Mouse (Mus musculus) cerebellum, postnatal 25 days (tissue): ENCODE measurements at regions not wholly inside any gene's neighbourhood (a gene's known extent, or its start where the extent isn't known, plus 50 kb on each side); places are given as distances from the start of the nearest gene placed in this dataset.
A peak's percentile ranks its signal among the peaks of the same experiment; 100 is the strongest.

Experiments
- DNase-seq, 2 experiments: peaks; one replicate each; pipeline ENCODE4 v3.0.0; 2021; ENCODE audit warnings: mixed read lengths in 2 of 2

GRCm38 (mm10) chr3:23127134-23127533, 1050.7 kb downstream of the Tbl1xr1 start:
- DNase-seq, result no peak

- no peak for DNase-seq
These were observed 1059.1 kb downstream of the Tbl1xr1 start for GRCm38 (mm10) chr3:23135551-23135950.

DNA sequence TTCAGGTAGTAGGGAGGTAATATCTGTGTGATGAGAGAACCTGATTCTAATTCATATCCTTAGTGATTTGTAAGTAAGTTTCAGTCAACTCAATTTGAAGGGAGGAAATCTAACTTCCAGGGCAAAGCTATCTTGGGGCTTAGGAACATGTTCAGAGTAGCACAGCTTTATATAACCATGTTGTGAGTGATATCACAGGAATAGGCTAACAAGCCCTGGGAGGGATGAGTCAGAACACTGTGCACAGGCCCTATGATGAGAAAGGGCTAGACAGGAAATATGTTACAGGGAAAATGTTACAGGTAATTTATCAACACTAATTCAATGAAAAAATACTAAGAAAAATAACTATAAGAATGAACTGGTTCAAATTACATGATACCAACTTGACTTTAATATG, 1062.5 kb downstream of the Tbl1xr1 start:
- DNase-seq, result no peak

DNA sequence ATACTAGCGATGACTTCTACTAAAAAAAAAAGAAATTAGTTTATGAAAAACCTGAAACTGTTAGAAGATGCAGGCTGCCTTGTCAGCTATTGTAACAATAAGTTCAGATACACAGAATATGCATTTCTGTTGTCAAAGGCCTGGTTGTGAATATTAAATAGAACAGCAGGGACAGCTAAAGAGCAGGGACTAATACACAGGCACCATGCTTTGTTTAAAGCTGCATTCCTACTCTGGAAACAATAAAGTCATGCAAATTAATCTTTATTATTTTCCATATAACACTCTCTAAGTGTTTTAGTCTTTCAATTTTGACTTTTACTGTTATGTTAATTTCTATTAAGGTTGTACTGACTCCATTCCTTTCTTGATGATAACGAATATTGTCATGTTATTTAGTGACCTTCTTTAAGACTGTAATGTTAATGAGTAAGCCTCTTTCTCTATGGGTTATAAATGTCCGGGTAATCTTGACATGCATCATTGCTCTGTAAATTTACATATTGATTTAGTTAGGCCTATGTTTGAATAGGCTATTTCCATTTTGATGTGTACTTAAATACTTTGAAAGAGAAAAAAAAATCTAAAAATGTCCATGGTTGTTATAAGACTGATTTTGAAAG, 1088.5 kb downstream of the Tbl1xr1 start:
- DNase-seq, result no peak

DNA sequence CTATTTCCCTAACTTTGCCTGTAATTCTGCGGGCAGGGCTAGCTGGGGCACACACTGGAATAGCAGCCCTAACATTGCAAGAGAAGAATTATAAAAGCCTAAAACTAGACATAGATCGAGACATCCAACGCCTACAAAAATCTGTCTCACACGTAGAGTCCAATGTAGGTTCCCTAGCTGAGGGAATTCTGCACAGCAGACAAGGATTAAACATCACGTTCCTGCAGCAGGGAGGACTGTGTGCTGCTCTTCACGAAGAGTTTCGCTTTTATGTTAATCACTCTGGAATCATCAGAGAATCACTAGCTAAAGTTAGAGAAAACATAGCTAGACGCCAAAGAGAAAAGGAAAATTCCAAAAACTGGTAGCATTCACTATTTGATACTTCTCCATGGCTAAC, 1106.9 kb downstream of the Tbl1xr1 start:
- no peak for DNase-seq

GRCm38 (mm10) chr3:23188479-23188878, 1112.0 kb downstream of the Tbl1xr1 start:
- DNase-seq, result no peak

DNA sequence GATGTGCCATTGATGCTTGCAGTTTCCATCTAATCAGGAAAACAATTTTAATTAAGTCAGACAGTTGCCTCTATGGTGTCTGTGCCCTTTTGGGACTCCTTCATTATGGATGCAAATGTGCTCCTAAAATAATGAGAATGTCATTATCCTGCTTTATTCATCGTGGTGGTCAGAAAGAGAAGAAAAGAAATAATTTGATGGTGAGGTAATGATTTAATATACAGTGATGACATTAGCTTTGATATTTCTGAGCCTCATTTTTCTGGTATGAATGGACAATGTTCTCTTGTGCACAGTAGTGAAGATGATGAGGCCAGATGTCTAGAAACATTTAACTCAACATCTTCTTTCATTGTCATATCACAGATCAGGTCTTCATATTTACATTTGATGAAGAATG, 1123.6 kb downstream of the Tbl1xr1 start:
- no peak for DNase-seq

- no peak for DNase-seq
These were observed 1138.0 kb downstream of the Tbl1xr1 start for GRCm38 (mm10) chr3:23214427-23214826.

GRCm38 (mm10) chr3:23216754-23217153, 1140.3 kb downstream of the Tbl1xr1 start:
- no peak for DNase-seq

GRCm38 (mm10) chr3:23248291-23248690, 1171.8 kb downstream of the Tbl1xr1 start:
- DNase-seq, result no peak

GRCm38 (mm10) chr3:23252180-23252579, 1175.7 kb downstream of the Tbl1xr1 start:
- no peak for DNase-seq

- no peak for DNase-seq
These were observed 1222.4 kb downstream of the Tbl1xr1 start for GRCm38 (mm10) chr3:23298818-23299217.

GRCm38 (mm10) chr3:23334216-23334615, 1257.8 kb downstream of the Tbl1xr1 start:
- DNase-seq, result no peak

DNA sequence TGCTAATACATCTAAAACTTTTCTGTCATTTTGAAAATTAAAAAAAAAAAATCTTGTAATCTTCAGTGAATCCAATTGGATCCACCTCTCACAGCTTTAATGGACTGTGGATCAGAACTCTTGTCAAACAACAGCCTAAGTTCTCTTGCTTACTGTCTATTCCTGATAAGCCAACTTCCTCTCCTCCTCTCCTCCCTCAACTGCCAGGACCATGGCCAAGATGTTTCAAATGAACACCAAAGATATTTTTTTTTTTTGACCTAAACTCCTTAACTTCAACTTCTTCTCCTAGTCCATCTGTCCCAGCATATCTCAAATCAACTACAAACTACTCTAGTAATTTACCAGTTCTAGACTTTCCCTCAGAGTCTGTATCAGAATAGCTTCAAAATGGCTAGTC, 1258.5 kb downstream of the Tbl1xr1 start:
- DNase-seq, result no peak

DNA sequence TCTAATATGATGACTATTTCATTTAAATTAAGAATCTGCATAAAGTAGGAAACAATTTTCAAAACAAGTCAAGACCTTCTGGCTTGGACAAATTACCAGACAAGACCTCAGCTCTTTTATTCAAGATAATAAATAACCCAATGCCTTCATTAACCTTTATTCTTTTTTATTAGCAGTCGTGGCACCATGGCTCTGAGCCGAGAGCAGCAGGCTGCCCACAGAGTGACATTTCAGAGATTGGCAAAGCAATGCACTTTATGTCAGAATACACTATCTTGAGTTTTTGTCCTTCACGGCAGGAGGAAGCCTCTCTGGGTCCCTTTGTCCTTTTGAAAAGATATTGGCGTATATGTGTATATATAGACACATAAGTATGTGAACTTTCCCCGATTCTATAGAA, 1297.9 kb downstream of the Tbl1xr1 start:
- peak; percentile 54 to 70 for DNase-seq

GRCm38 (mm10) chr3:23404877-23405276, 1328.4 kb downstream of the Tbl1xr1 start:
- DNase-seq, result no peak

DNA sequence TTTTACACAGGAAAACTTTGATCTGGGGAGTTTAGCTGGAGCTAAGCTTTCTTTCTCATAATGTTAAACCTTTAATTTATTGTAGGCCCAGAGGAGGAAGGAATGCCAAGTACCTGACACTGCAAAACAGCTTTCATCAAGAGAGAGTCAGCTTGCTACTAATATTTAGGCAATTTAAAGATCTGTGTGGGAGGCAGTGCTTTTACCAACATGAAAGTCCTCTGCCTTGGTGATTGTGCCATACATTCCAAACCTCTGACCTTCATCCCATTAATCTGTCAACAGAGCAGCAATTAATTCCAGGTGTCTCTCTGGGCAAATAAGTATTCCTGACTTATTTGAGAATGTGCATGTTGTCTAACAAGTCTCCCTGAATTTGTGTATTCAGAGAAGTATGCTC, 1333.0 kb downstream of the Tbl1xr1 start:
- no peak for DNase-seq

DNA sequence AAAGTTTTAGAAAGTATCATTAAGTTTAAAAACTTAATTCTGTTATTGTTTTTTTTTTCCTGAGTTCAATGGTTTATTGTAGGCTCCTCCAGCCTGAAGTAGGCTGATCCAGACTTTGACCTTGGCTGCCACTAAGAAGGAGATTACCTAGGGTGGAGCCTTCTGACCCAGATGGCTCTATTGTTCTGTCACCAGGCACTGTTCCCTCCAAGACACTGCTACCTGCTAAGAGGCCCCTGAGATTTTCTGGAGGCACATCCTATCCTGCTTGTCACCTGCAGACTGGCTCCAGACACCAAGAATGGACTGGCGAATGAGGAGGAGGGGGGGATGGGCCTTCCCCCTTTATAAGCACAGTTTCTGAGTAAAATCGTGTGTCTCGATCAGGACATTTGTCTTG, 1350.5 kb downstream of the Tbl1xr1 start:
- DNase-seq, result no peak

DNA sequence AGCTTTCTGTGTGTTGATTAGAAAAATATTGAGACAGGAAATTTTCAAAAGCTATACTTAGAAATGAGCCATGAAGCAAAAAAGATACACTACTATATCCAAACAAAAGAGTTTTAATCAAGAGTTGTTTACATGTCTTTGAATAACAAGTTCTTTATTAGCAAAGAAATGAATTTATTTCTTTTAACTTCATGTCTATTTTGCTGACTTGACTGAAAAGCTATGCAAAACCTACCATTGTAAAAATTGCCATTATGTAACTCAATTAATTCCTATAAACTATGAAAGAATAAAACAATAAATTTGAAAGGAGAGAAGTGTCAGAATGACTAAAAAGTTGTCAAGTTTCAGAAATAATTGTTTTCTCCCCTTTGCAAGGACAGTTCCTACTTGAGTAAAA, 1358.6 kb downstream of the Tbl1xr1 start:
- DNase-seq, result no peak

- DNase-seq, result no peak
These were observed 1381.3 kb downstream of the Tbl1xr1 start for GRCm38 (mm10) chr3:23457720-23458119.

GRCm38 (mm10) chr3:23499889-23500288, 1423.4 kb downstream of the Tbl1xr1 start:
- no peak for DNase-seq

DNA sequence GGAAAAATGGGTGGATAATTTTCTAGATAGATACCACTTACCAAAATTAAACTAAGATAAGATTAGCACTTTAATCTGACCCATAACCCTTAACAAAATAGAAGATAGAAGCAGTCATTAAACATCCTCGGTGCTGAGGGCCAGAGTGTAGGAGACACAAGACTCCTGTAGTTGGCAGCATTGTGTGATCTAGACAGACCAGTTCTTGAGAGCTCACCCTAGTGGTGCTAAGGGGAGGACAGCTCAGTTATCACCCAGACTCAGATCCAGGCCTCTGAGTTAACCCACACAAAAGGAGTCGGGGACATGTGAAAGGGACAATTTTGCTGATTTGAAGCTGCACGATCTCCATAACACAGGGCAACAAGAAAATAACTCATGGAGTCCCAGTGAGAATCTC, 1471.1 kb downstream of the Tbl1xr1 start:
- DNase-seq, result no peak

- DNase-seq, result no peak
These were observed 1487.9 kb downstream of the Tbl1xr1 start for GRCm38 (mm10) chr3:23564340-23564739.

GRCm38 (mm10) chr3:23568806-23569205, 1492.4 kb downstream of the Tbl1xr1 start:
- no peak for DNase-seq

GRCm38 (mm10) chr3:23592506-23593141, 1516.2 kb downstream of the Tbl1xr1 start:
- no peak for DNase-seq
